Comparison of ENCODE assay signal across 9 mouse cellular contexts in genomic region chr11:120833555-120834280, GRCm38 (mm10). TPM values are rescaled to one million over a fixed set of nuclear protein-coding genes. Genes with fewer than 3 reads are reported as not detected.
A peak's percentile ranks its signal among the peaks of the same experiment; 100 is the strongest.
DNase-seq lines count a peak whose midpoint lies in the region; ATAC-seq and TF ChIP-seq lines count a peak whose summit lies in the region.
"Had no signal": no experiment of that assay in that cellular context is flagged by ENCODE, and none has a peak within 500 bp of the region (broad histone marks: within the 10 kb centered on the region; RNA-seq: fewer than 3 reads in every experiment).

No protein-coding gene starts in this region.

- H3K9ac ChIP-seq in embryonic facial prominence, embryonic 13.5 days: no peak overlapping the region
- no peak overlapping the region for H3K9ac ChIP-seq in intestine, postnatal 0 days (ENCODE audit: low read depth, low read length)
- no peak overlapping the region; the same call in 1 of the 2 replicates for H3K9ac ChIP-seq in midbrain, embryonic 12.5 days (replicated peaks)

- peak; percentile 29 for DNase-seq in embryo, embryonic 10.5 days (ENCODE audit: low spot score)
- no peak for DNase-seq in embryo, embryonic 9.5 days (ENCODE audit: extremely low spot score)
- no peak for DNase-seq in left cerebral cortex, postnatal 36 days (ENCODE audit: low spot score in 2 of 2)
- no peak for DNase-seq in left cerebral cortex, postnatal 4 days
- no peak for DNase-seq in urinary bladder, postnatal 25 days (ENCODE audit: low spot score)
- DNase-seq: kidney, postnatal 25 days had no signal

- H3K4me2 ChIP-seq in embryonic facial prominence, embryonic 13.5 days: no peak overlapping the region
- no peak overlapping the region for H3K4me2 ChIP-seq in intestine, postnatal 0 days (replicated peaks; ENCODE audit: low read depth)
- H3K4me2 ChIP-seq in midbrain, embryonic 12.5 days (replicated peaks): 0 out of 2 replicates have a peak overlapping the region, but pooled peaks have one; percentile 7

- peak overlapping the region; percentile 55; the same call in 1 of the 2 replicates for H3K27ac ChIP-seq in embryonic facial prominence, embryonic 13.5 days
- H3K27ac ChIP-seq in intestine, postnatal 0 days (ENCODE audit: low read depth, low read length): peak overlapping the region; percentile 29
- peak overlapping the region; percentile 79 for H3K27ac ChIP-seq in midbrain, embryonic 12.5 days (replicated peaks)

- H3K4me1 ChIP-seq in embryonic facial prominence, embryonic 13.5 days: peaks cover 7% of the 10 kb centered on the region; the same call in 1 of the 2 replicates
- 0 out of 2 replicates have a peak, but pooled peaks cover 2% of the 10 kb centered on the region for H3K4me1 ChIP-seq in intestine, postnatal 0 days (replicated peaks; ENCODE audit: control insufficient read depth, insufficient read depth, low read length)
- H3K4me1 ChIP-seq in midbrain, embryonic 12.5 days: peaks cover 19% of the 10 kb centered on the region

- H3K9me3 ChIP-seq in embryonic facial prominence, embryonic 13.5 days: no peaks in the 10 kb centered on the region
- no peaks in the 10 kb centered on the region for H3K9me3 ChIP-seq in intestine, postnatal 0 days (ENCODE audit: control insufficient read depth)
- H3K9me3 ChIP-seq in midbrain, embryonic 12.5 days: no peaks in the 10 kb centered on the region

- no peak for ATAC-seq in embryonic facial prominence, embryonic 13.5 days (ENCODE audit: insufficient number of reproducible peaks, insufficient read depth, low FRiP score, low TSS enrichment, low read depth)
- ATAC-seq in intestine, postnatal 0 days: peak; percentile 73
- peak; percentile 78 for ATAC-seq in midbrain, embryonic 12.5 days (ENCODE audit: low FRiP score, low read depth)

- H3K4me3 ChIP-seq in embryonic facial prominence, embryonic 13.5 days: no peak overlapping the region
- H3K4me3 ChIP-seq in intestine, postnatal 0 days (ENCODE audit: low read depth, low read length): no peak overlapping the region
- no peak overlapping the region for H3K4me3 ChIP-seq in midbrain, embryonic 12.5 days

- peak; percentile 33; the same call in 1 of the 2 replicates for TF ChIP-seq CTCF in intestine, postnatal 0 days (IDR thresholded peaks at IDR 0.05; ENCODE audit: low read depth)

- no peaks in the 10 kb centered on the region for H3K27me3 ChIP-seq in embryonic facial prominence, embryonic 13.5 days
- no peaks in the 10 kb centered on the region for H3K27me3 ChIP-seq in intestine, postnatal 0 days (replicated peaks; ENCODE audit: control insufficient read depth, insufficient read depth, low read length)
- peaks cover 13% of the 10 kb centered on the region for H3K27me3 ChIP-seq in midbrain, embryonic 12.5 days

- H3K36me3 ChIP-seq in embryonic facial prominence, embryonic 13.5 days: peaks cover 6% of the 10 kb centered on the region; the same call in 1 of the 2 replicates
- no peaks in the 10 kb centered on the region for H3K36me3 ChIP-seq in intestine, postnatal 0 days (ENCODE audit: control insufficient read depth, insufficient read depth)
- H3K36me3 ChIP-seq in midbrain, embryonic 12.5 days: no peaks in the 10 kb centered on the region

- intact Hi-C loops in left cerebral cortex, postnatal 36 days (cut with DNase I): no loop called here
- intact Hi-C loops in left cerebral cortex, postnatal 4 days (cut with DNase I): no loop called here

- 61% methylated on average over 8 of the region's 8 CpGs for WGBS in embryonic facial prominence, embryonic 13.5 days
- 24% methylated on average over 8 of the region's 8 CpGs for WGBS in intestine, postnatal 0 days
- WGBS in midbrain, embryonic 12.5 days: 26% methylated on average over 8 of the region's 8 CpGs

RNA-seq across cellular contexts. Expression of gene Fasn, which starts 9.4 kb away (rescaled TPM):
- 49.3 and 52.2 TPM in 2 replicates for polyA plus RNA-seq in embryonic facial prominence, embryonic 13.5 days (2015; fragmentation: Nextera tagmentation; extraction: Ambion mirVana)
- 10.1 and 11.3 TPM in 2 replicates for polyA plus RNA-seq in intestine, postnatal 0 days (2015; fragmentation: Nextera tagmentation; extraction: Ambion mirVana)
- polyA plus RNA-seq in midbrain, embryonic 12.5 days (2016; fragmentation: Nextera tagmentation; extraction: Ambion mirVana): 139 and 140 TPM in 2 replicates
- total RNA-seq in left cerebral cortex, postnatal 36 days (2021): 100 to 1,000 TPM; 182 to 190 TPM
- total RNA-seq in left cerebral cortex, postnatal 4 days (2021): 100 to 1,000 TPM; 448 to 457 TPM

RNA-seq across cellular contexts. Expression of gene Dus1l, which starts 37.5 kb away (rescaled TPM):
- 53.7 and 61.0 TPM in 2 replicates for polyA plus RNA-seq in embryonic facial prominence, embryonic 13.5 days (2015; fragmentation: Nextera tagmentation; extraction: Ambion mirVana)
- 45.5 and 48.5 TPM in 2 replicates for polyA plus RNA-seq in intestine, postnatal 0 days (2015; fragmentation: Nextera tagmentation; extraction: Ambion mirVana)
- 64.2 and 67.6 TPM in 2 replicates for polyA plus RNA-seq in midbrain, embryonic 12.5 days (2016; fragmentation: Nextera tagmentation; extraction: Ambion mirVana)
- total RNA-seq in left cerebral cortex, postnatal 36 days (2021): 10 to 100 TPM; 39.4 to 42.4 TPM
- 10 to 100 TPM; 40.2 to 45.5 TPM for total RNA-seq in left cerebral cortex, postnatal 4 days (2021)

RNA-seq across cellular contexts. Expression of gene Gps1, which starts 49.6 kb away (rescaled TPM):
- polyA plus RNA-seq in embryonic facial prominence, embryonic 13.5 days (2015; fragmentation: Nextera tagmentation; extraction: Ambion mirVana): 223 and 233 TPM in 2 replicates
- 70.9 and 74.8 TPM in 2 replicates for polyA plus RNA-seq in intestine, postnatal 0 days (2015; fragmentation: Nextera tagmentation; extraction: Ambion mirVana)
- 235 and 248 TPM in 2 replicates for polyA plus RNA-seq in midbrain, embryonic 12.5 days (2016; fragmentation: Nextera tagmentation; extraction: Ambion mirVana)
- total RNA-seq in left cerebral cortex, postnatal 36 days (2021): 100 to 1,000 TPM; 130 to 153 TPM
- 100 to 1,000 TPM; 142 to 154 TPM for total RNA-seq in left cerebral cortex, postnatal 4 days (2021)

RNA-seq across cellular contexts. Expression of gene Rfng, which starts 49.7 kb away (rescaled TPM):
- 52.2 and 52.4 TPM in 2 replicates for polyA plus RNA-seq in embryonic facial prominence, embryonic 13.5 days (2015; fragmentation: Nextera tagmentation; extraction: Ambion mirVana)
- polyA plus RNA-seq in intestine, postnatal 0 days (2015; fragmentation: Nextera tagmentation; extraction: Ambion mirVana): 22.8 and 23.7 TPM in 2 replicates
- polyA plus RNA-seq in midbrain, embryonic 12.5 days (2016; fragmentation: Nextera tagmentation; extraction: Ambion mirVana): 63.4 and 66.4 TPM in 2 replicates
- 10 to 100 TPM; 63.7 to 65.9 TPM for total RNA-seq in left cerebral cortex, postnatal 36 days (2021)
- total RNA-seq in left cerebral cortex, postnatal 4 days (2021): 10 to 100 TPM; 82.1 to 87.1 TPM

Comparison
In these comparisons a context has a peak if more than half of its experiments do, and no peak if none do; other contexts are left out.
1. H3K27ac ChIP-seq: peak in every context shown above with its lines; median percentile 79 in midbrain, embryonic 12.5 days; 55 in embryonic facial prominence, embryonic 13.5 days; 29 in intestine, postnatal 0 days.